Mouse (Mus musculus) gastrocnemius, adult 18-20 months (tissue): ENCODE data around the gene Mmp27. TPM values are rescaled to one million over a fixed set of nuclear protein-coding genes. Genes with fewer than 3 reads are reported as not detected.

ENCODE experiments used
- DNase-seq: peaks from one replicate; pipeline ENCODE4 v3.0.0; 2021; ENCODE audit warnings: low spot score
- total RNA-seq, 2 experiments: library from RNA; stranded (reverse); gene quantifications; 2 replicates each; pipeline ENCODE4 v1.2.3; 2021

Mmp27 gene
- total RNA-seq, 2 experiments from 2014 or later: 0.23 TPM; not detected in 1

GRCm38 (mm10) chr9:7602982-7603742, 32.0 kb downstream of the Mmp27 start:
- DNase-seq: peak; percentile 63

DNA sequence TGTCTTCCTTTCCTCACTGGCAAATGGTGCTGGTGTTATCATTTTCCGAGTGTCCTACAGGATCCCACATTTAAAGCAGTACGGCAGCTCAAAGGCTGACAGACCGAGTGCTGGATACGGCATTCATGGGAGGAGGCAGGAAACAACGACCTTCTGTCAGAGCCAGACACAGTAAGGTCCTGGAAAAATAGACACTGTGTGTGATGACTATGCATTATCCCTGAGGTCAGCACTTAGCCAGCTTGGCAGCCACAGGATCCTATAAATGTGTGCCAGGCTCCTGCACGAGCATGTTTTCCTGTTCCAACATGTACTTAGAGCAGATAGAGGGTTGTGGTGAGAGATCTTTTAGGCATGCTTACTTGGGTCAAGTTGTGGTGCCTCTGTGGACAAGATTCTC, 32.8 kb downstream of the Mmp27 start:
- DNase-seq: no peak

- no peak for DNase-seq
These were observed 34.4 kb downstream of the Mmp27 start for GRCm38 (mm10) chr9:7605638-7606037.

DNA sequence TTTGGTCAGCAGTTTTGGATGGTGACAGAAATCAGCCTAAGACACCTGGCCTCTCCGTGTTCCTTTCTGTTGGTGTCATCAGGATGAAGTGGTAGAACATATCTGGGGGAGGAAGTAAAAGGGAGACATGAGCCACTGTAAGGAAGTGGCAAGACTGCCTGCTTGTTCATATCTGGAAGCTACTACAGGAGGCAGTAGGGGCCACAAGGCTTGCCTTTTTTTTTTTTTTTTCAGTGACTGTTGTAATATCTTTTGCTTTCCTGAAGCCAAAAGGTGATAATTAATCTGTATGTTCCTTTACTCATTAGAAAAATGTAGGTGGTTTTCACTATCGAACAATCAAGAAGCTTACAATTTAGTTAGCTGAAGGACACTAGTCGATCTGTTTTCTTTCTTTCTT, 51.4 kb downstream of the Mmp27 start:
- DNase-seq: no peak

DNA sequence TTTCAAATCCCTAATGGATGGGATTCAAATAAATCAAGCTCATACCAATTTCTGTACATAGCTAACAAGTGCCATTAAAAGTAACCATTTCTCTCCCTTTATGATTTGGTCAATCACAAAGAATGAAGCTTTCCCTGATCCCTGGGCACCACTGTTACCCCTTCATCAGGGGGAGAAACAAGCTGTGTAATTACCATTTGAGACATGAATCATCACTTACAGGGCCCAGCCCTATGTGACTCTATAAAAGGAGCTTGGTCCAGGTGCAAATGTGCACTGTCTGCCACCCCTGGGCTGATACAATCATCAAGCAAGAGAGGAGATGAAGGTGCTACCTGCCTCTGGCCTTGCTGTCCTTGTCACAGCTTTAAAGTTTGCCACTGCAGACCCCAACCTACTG, 56.7 kb downstream of the Mmp27 start, which contains the start of gene Mmp20:
Mmp20 (plus strand) TSS at position 301 of the 400 bp plus-strand sequence.
- no peak for DNase-seq

Other genes with a start within 250 kb of the Mmp27 start
- not detected for gene Mmp12, start 227.0 kb upstream of the Mmp27 start, total RNA-seq
- gene Mmp1b, start 183.3 kb upstream of the Mmp27 start, total RNA-seq: not detected
- under 1 TPM; 0.32 to 0.33 TPM for gene Mmp3, start 125.6 kb upstream of the Mmp27 start, total RNA-seq
- gene Mmp10, start 69.0 kb upstream of the Mmp27 start, total RNA-seq: not detected
- not detected for gene Mmp8, start 12.9 kb upstream of the Mmp27 start, total RNA-seq
- not detected for gene Mmp20, start 56.8 kb downstream of the Mmp27 start, total RNA-seq
- gene Mmp7, start 120.7 kb downstream of the Mmp27 start, total RNA-seq: not detected
- 10 to 100 TPM; 23.2 to 24.6 TPM for gene Tmem123, start 192.6 kb downstream of the Mmp27 start, total RNA-seq